Mouse (Mus musculus) ES-E14 (cell line): Measurements from ENCODE around the gene Them4. TPM values are rescaled to one million over a fixed set of nuclear protein-coding genes. Genes with fewer than 3 reads are reported as not detected.

Experiments
- DNase-seq: peaks from one replicate; pipeline ENCODE4 v3.0.0-alpha.2; 2013; ENCODE audit warnings: low read depth, low spot score
- H3K27ac ChIP-seq: 2 replicates; pipeline ENCODE4 v1.5.1; 2012; ENCODE audit warnings: low read depth, mild to moderate bottlenecking, low read length, moderate library complexity, mixed read lengths; ENCODE audit not compliant: poor library complexity, insufficient read depth, severe bottlenecking
- H3K36me3 ChIP-seq: 2 replicates; pipeline ENCODE4 v1.6.1; 2012; ENCODE audit warnings: mild to moderate bottlenecking, low read length, moderate library complexity, mixed read lengths; ENCODE audit not compliant: control insufficient read depth, poor library complexity, insufficient read depth, severe bottlenecking
- H3K4me1 ChIP-seq, 2 experiments: fragments of 150-350 bp in 1 of 2; sonication (generic) in 1 of 2; 2 replicates each; pipeline ENCODE4 v1.6.1; 2012; ENCODE audit warnings: low read length in 2 of 2, mild to moderate bottlenecking in 1 of 2, mixed read lengths in 1 of 2; ENCODE audit not compliant: control insufficient read depth in 2 of 2, insufficient read depth in 2 of 2, poor library complexity in 1 of 2
- H3K4me3 ChIP-seq, 2 experiments: fragments of 150-350 bp in 1 of 2; sonication (generic) in 1 of 2; 2 replicates each; pipeline ENCODE4 v1.5.1; 2012; ENCODE audit warnings: low read length in 2 of 2, low read depth in 1 of 2, mild to moderate bottlenecking in 1 of 2, mixed read lengths in 1 of 2; ENCODE audit not compliant: insufficient read depth in 1 of 2, poor library complexity in 1 of 2, severe bottlenecking in 1 of 2
- H3K9ac ChIP-seq: 2 replicates; pipeline ENCODE4 v1.6.1; 2012; ENCODE audit warnings: low read depth, mild to moderate bottlenecking, low read length, mixed read lengths; ENCODE audit not compliant: poor library complexity, insufficient read depth, severe bottlenecking
- H3K9me3 ChIP-seq: fragments of 150-350 bp; sonication (generic); 2 replicates; pipeline ENCODE4 v1.6.1; 2012; ENCODE audit warnings: low read depth, mild to moderate bottlenecking, low read length; ENCODE audit not compliant: control insufficient read depth, insufficient read depth
- CHD2 ChIP-seq: IDR thresholded peaks from 2 replicates; pipeline ENCODE4 v1.6.1; 2014; ENCODE audit warnings: mild to moderate bottlenecking, low read depth, low read length, inconsistent platforms
- HCFC1 ChIP-seq: IDR thresholded peaks from 2 replicates; pipeline ENCODE4 v1.6.1; 2012; ENCODE audit warnings: low read length, inconsistent platforms, borderline replicate concordance; ENCODE audit not compliant: insufficient read depth
- MAFK ChIP-seq: IDR thresholded peaks from 2 replicates; pipeline ENCODE4 v1.6.1; 2014; ENCODE audit warnings: mild to moderate bottlenecking, low read depth, low read length, inconsistent platforms; ENCODE audit not compliant: insufficient read depth
- ZC3H11A ChIP-seq: IDR thresholded peaks from 2 replicates; pipeline ENCODE4 v1.6.1; 2012; ENCODE audit warnings: low read depth, mild to moderate bottlenecking, inconsistent platforms, low read length, borderline replicate concordance
- ZNF384 ChIP-seq: IDR thresholded peaks from 2 replicates; pipeline ENCODE4 v1.6.1; 2012; ENCODE audit warnings: low read depth, low read length, inconsistent platforms
- in situ Hi-C, 2 experiments: fragments of 600-800 bp; cut with MboI; formaldehyde crosslinking; loops; one replicate each; pipeline ENCODE4 v1.15.1; 2025; ENCODE audit warnings: low sequenced_read_pairs in 2 of 2, inconsistent platforms in 1 of 2; ENCODE audit not compliant: unreplicated experiment in 2 of 2
- total RNA-seq: library from RNA; depleted of rRNA; stranded (reverse); fragments of 300-350 nt; gene quantifications from 2 replicates; pipeline ENCODE4 v1.2.3, GENCODE M21; 2012

Them4 gene
- total RNA-seq, 1 experiment: 3.0 TPM

DNA sequence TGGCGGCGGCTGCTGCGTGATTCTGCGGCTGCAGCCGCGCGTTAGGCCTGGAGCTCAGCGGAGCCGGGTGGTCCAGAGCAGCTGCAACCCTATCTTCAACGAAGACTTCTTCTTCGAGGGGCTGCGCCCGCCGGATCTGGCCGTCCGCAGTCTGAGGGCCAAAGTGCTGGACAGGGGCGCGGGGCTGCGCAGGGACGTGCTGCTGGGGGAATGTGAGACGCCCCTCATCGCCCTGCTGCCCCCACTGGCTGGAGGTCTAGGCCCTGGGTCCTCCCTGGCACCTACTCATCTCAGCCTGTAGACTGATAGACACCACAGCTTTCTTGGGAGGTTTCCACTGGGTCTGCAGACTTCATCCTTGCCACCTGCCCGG lies 54.3 kb downstream of the Them4 start:
- H3K4me1 ChIP-seq: no peaks in the 10 kb centered on the region
- H3K36me3 ChIP-seq: no peaks in the 10 kb centered on the region
- no peak for DNase-seq
- TF ChIP-seq ZC3H11A: no peak
- TF ChIP-seq ZNF384: no peak
- no peak for TF ChIP-seq CHD2
- no peaks in the 10 kb centered on the region for H3K9me3 ChIP-seq
- H3K27ac ChIP-seq: no peak overlapping the region
- H3K4me3 ChIP-seq: peak overlapping the region; percentile 59 to 66
- no peak overlapping the region for H3K9ac ChIP-seq
- in situ Hi-C loops: no loop called here

- no peak for TF ChIP-seq CHD2
- no peak for TF ChIP-seq HCFC1
- TF ChIP-seq ZC3H11A: peak; percentile 84; the same call in 1 of the 2 replicates
- TF ChIP-seq ZNF384: no peak
- TF ChIP-seq MAFK: no peak
- no peak overlapping the region for H3K4me3 ChIP-seq
- H3K9ac ChIP-seq: no peak overlapping the region
These were observed 56.9 kb downstream of the Them4 start for GRCm38 (mm10) chr3:94366761-94367160.

DNA sequence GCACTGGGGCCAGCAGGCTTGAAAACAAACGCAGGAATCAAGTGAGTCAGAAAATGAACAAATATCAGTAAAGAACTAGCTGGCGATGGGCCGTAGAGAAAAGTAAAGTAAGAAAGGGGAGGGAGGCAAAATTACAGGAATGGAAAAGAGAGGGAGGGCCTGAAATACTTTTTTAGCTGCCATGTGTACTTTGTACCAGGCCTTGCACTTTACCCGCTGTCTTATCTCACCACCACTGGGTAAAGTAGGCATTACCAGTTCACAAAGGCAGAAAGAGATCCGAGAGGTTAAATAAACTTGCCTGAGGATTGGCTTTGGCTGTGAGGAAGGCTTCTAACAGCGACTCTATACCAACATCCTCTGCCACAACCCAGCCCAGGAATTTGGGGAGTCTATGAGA lies 57.6 kb downstream of the Them4 start:
- Histone ChIP-seq H3K9ac (no peak overlapping the region), H3K4me1 (peaks cover 0 to 3% of the 10 kb centered on the region in 2 experiments; a peak in 1 of 4 replicates), H3K4me3 (no peak overlapping the region), H3K9me3 (no peaks in the 10 kb centered on the region), H3K27ac (no peak overlapping the region), H3K36me3 (no peaks in the 10 kb centered on the region)
- no peak for DNase-seq
- in situ Hi-C loops: no loop called here
- TF ChIP-seq ZNF384 (no peak), HCFC1 (no peak), CHD2 (no peak), MAFK (no peak), ZC3H11A (no peak)

More at GRCm38 (mm10) chr3:94366761-94367160, 56.9 kb downstream of the Them4 start:
- peak; percentile 76 for DNase-seq
- H3K4me1 ChIP-seq: peaks cover 0 to 3% of the 10 kb centered on the region in 2 experiments; a peak in 1 of 4 replicates
- in situ Hi-C loops: no loop called here
- H3K36me3 ChIP-seq: no peaks in the 10 kb centered on the region
- H3K9me3 ChIP-seq: no peaks in the 10 kb centered on the region
- no peak overlapping the region for H3K27ac ChIP-seq

- no peak overlapping the region for H3K9ac ChIP-seq
- TF ChIP-seq CHD2 (no peak), ZNF384 (no peak), ZC3H11A (no peak), HCFC1 (no peak), MAFK (no peak)
- no peak overlapping the region for H3K4me3 ChIP-seq
- no peaks in the 10 kb centered on the region for H3K9me3 ChIP-seq
- in situ Hi-C loops: no loop called here
- no peak for DNase-seq
- H3K27ac ChIP-seq: no peak overlapping the region
- no peaks in the 10 kb centered on the region for H3K36me3 ChIP-seq
- H3K4me1 ChIP-seq: peaks cover 0 to 7% of the 10 kb centered on the region in 2 experiments; a peak in 2 of 4 replicates
These were observed 58.7 kb downstream of the Them4 start for GRCm38 (mm10) chr3:94368631-94369030.

DNA sequence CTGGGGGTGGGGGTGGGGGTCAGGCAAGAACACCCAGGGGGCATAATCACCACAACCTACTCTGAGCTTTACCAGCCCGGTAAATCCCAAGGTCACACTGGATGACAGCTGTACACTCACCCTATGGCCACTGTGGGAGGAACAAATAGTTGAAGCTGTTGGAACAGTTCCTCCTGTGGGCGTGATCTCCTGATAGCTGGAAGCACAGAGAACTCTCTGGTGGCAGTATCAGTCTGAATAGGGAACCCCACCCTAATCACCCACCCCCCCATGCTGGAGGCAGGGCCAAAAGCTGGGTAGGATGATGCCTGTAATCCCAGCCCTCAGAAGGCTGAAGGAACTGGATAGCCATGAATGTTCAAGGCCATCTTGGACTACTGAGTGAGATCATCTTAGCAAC lies 59.8 kb downstream of the Them4 start:
- Histone ChIP-seq H3K4me3 (no peak overlapping the region), H3K9me3 (no peaks in the 10 kb centered on the region), H3K9ac (no peak overlapping the region), H3K4me1 (peaks cover 0 to 9% of the 10 kb centered on the region in 2 experiments; a peak in 2 of 4 replicates), H3K27ac (no peak overlapping the region), H3K36me3 (no peaks in the 10 kb centered on the region)
- in situ Hi-C loops: no loop called here
- TF ChIP-seq HCFC1: no peak
- TF ChIP-seq MAFK: no peak
- TF ChIP-seq ZC3H11A: no peak
- no peak for TF ChIP-seq ZNF384
- TF ChIP-seq CHD2: no peak
- DNase-seq: no peak
